Mouse (Mus musculus) heart, postnatal 10 days (tissue): ENCODE results near the gene Osbpl2. TPM values are rescaled to one million over a fixed set of nuclear protein-coding genes. Genes with fewer than 3 reads are reported as not detected.

Experiments used
- DNase-seq, 2 experiments: peaks; one replicate each; pipeline ENCODE4 v3.0.0; 2021
- intact Hi-C: fragments of 180-260 bp; cut with DNase I; formaldehyde crosslinking; loops from one replicate; pipeline ENCODE4 v1.15.1; 2025
- total RNA-seq, 2 experiments: library from RNA; stranded (reverse); gene quantifications; 2 replicates each; pipeline ENCODE4 v1.2.3; 2021

The Osbpl2 gene
- total RNA-seq, result 10 to 100 TPM; 31.2 to 37.0 TPM

- peak; percentile 100 for DNase-seq
- intact Hi-C loops, result loop anchor here (5.0 kb wide), 2 partner anchors 133 to 147 kb away; no protein-coding TSS in a partner anchor
Measured at GRCm38 (mm10) chr2:180118661-180119438, at the start of gene Osbpl2. Osbpl2 (plus strand) TSS chr2:180119306.

- DNase-seq, result peak in 1 of 2 experiments; percentile 14
- intact Hi-C loops, result loop anchor here (2.0 to 10.0 kb wide), 2 partner anchors 47 to 185 kb away; partner anchors contain the start of gene Rps21
Measured at GRCm38 (mm10) chr2:180069770-180070480, 49.2 kb upstream of the Osbpl2 start.

GRCm38 (mm10) chr2:180070481-180071453 is 48.3 kb upstream of the Osbpl2 start, which contains the start of gene Mtg2:
Mtg2 (plus strand) TSS chr2:180070588.
- peak; percentile 96 to 98 for DNase-seq
- intact Hi-C loops, result loop anchor here (2.0 to 10.0 kb wide), 2 partner anchors 46 to 184 kb away; partner anchors contain the start of gene Rps21

- intact Hi-C loops, result loop anchor here (2.0 to 10.0 kb wide), 2 partner anchors 45 to 183 kb away; partner anchors contain the start of gene Rps21
- DNase-seq, result no peak
Measured at GRCm38 (mm10) chr2:180071671-180072070, 47.4 kb upstream of the Osbpl2 start.

- DNase-seq, result no peak
- intact Hi-C loops, result loop anchor here (10.0 kb wide), 1 partner anchor 182 kb away; the partner anchor contains the start of gene Rps21
Measured at GRCm38 (mm10) chr2:180072886-180073285, 46.2 kb upstream of the Osbpl2 start.

GRCm38 (mm10) chr2:180077622-180078021 is 41.5 kb upstream of the Osbpl2 start:
- intact Hi-C loops, result loop anchor here (10.0 kb wide), 1 partner anchor 177 kb away; the partner anchor contains the start of gene Rps21
- no peak for DNase-seq

GRCm38 (mm10) chr2:180080680-180081079 is 38.4 kb upstream of the Osbpl2 start:
- DNase-seq, result no peak
- intact Hi-C loops, result no loop called here

GRCm38 (mm10) chr2:180083063-180083462 is 36.0 kb upstream of the Osbpl2 start:
- DNase-seq, result no peak
- intact Hi-C loops, result no loop called here

- no peak for DNase-seq
- intact Hi-C loops, result no loop called here
Measured at GRCm38 (mm10) chr2:180084565-180084964, 34.5 kb upstream of the Osbpl2 start.

- no peak for DNase-seq
- intact Hi-C loops, result no loop called here
Measured at GRCm38 (mm10) chr2:180085926-180086636, 33.0 kb upstream of the Osbpl2 start.

- DNase-seq, result no peak
- intact Hi-C loops, result no loop called here
Measured at GRCm38 (mm10) chr2:180086637-180087027, 32.5 kb upstream of the Osbpl2 start.

GRCm38 (mm10) chr2:180087472-180087871 is 31.6 kb upstream of the Osbpl2 start:
- intact Hi-C loops, result no loop called here
- no peak for DNase-seq

GRCm38 (mm10) chr2:180090285-180090684 is 28.8 kb upstream of the Osbpl2 start:
- no peak for DNase-seq
- intact Hi-C loops, result no loop called here

GRCm38 (mm10) chr2:180095711-180096110 is 23.4 kb upstream of the Osbpl2 start:
- intact Hi-C loops, result no loop called here
- no peak for DNase-seq

GRCm38 (mm10) chr2:180097585-180097984 is 21.5 kb upstream of the Osbpl2 start:
- intact Hi-C loops, result no loop called here
- no peak for DNase-seq

GRCm38 (mm10) chr2:180098167-180098566 is 20.9 kb upstream of the Osbpl2 start:
- intact Hi-C loops, result no loop called here
- no peak for DNase-seq

- DNase-seq, result no peak
- intact Hi-C loops, result no loop called here
Measured at GRCm38 (mm10) chr2:180099529-180099928, 19.6 kb upstream of the Osbpl2 start.

- DNase-seq, result no peak
- intact Hi-C loops, result no loop called here
Measured at GRCm38 (mm10) chr2:180103151-180103977, 15.7 kb upstream of the Osbpl2 start.
